Mouse (Mus musculus) forebrain, embryonic 15.5 days (tissue): ENCODE measurements around the gene Olfr705. TPM values are rescaled to one million over a fixed set of nuclear protein-coding genes. Genes with fewer than 3 reads are reported as not detected.
"Not testable (repeated sequence)": the region's sequence is repeated elsewhere in the genome, so short reads cannot be mapped to it uniquely, and the experiment has no call there.

Source experiments
- ATAC-seq: fragments of 200-750 bp; cut with Nextera tagmentation; replicated peaks from 2 replicates; pipeline ENCODE4 v1.8.0; 2017; ENCODE audit warnings: mild to moderate bottlenecking, moderate TSS enrichment, moderate library complexity
- H3K27ac ChIP-seq: fragments of 300-500 bp; sonication (generic); replicated peaks from 2 replicates; pipeline ENCODE4 v1.5.1; 2015; ENCODE audit warnings: mild to moderate bottlenecking, inconsistent platforms
- H3K27me3 ChIP-seq: fragments of 300-500 bp; sonication (generic); 2 replicates; pipeline ENCODE4 v1.6.1; 2015; ENCODE audit warnings: inconsistent platforms
- H3K36me3 ChIP-seq: fragments of 300-500 bp; sonication (generic); 2 replicates; pipeline ENCODE4 v1.6.1; 2015; ENCODE audit warnings: mild to moderate bottlenecking, inconsistent platforms
- H3K4me1 ChIP-seq: fragments of 300-500 bp; sonication (generic); 2 replicates; pipeline ENCODE4 v1.6.1; 2015; ENCODE audit warnings: inconsistent platforms
- H3K4me2 ChIP-seq: fragments of 300-500 bp; sonication (generic); replicated peaks from 2 replicates; pipeline ENCODE4 v1.6.1; 2015; ENCODE audit warnings: mild to moderate bottlenecking, inconsistent platforms
- H3K4me3 ChIP-seq: fragments of 300-500 bp; sonication (generic); 2 replicates; pipeline ENCODE4 v1.5.1; 2015; ENCODE audit warnings: mild to moderate bottlenecking, inconsistent platforms
- H3K9ac ChIP-seq: fragments of 300-500 bp; sonication (generic); replicated peaks from 2 replicates; pipeline ENCODE4 v1.6.1; 2015; ENCODE audit warnings: mild to moderate bottlenecking, inconsistent platforms
- H3K9me3 ChIP-seq: fragments of 300-500 bp; sonication (generic); 2 replicates; pipeline ENCODE4 v1.6.1; 2016; ENCODE audit warnings: inconsistent platforms
- WGBS: fragments of 180-500 bp; shearing (Covaris S2); methylation state at CpG from one replicate; pipeline ENCODE4 v1.1.7; 2015; ENCODE audit warnings: mixed read lengths; 5-methylcytosine and 5-hydroxymethylcytosine counted together
- polyA plus RNA-seq: library from polyadenylated mRNA; unstranded; fragments of >200 nt; fragmentation: Nextera tagmentation; extraction: Ambion mirVana; gene quantifications from 2 replicates; pipeline ENCODE4 v1.2.1, GENCODE M21; 2015

Olfr705 gene
- polyA plus RNA-seq, result not detected in 2 replicates

DNA sequence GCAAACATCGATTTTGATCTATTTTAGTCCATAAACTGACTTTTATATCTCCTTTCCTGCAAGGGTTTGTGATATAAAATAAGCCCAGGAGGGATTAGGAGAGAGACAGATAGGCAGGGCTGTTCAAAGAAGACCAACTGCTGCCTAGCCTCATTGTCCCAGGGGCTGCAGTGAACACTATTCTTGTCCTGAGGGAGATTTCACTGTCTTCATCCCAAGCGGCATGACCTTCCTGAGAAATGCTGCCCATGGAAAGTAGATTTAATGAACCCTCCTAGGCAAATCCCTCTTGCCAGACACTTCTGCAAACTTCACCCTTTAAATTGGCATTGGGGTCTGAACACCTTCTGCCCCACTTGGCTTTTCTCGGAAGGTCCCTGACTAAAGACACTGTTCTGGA is at the start of gene Olfr705:
Olfr705 (minus strand) TSS at position 101 of the 400 bp plus-strand sequence.
- no peak within 1 kb of the TSS for H3K9ac ChIP-seq
- no peak for ATAC-seq
- no peaks in the 10 kb centered on the region for H3K27me3 ChIP-seq
- H3K27ac ChIP-seq, result no peak within 1 kb of the TSS
- H3K4me2 ChIP-seq, result no peak within 1 kb of the TSS
- H3K4me1 ChIP-seq, result no peaks in the 10 kb centered on the region
- no peaks in the 10 kb centered on the region for H3K9me3 ChIP-seq
- H3K36me3 ChIP-seq, result no peaks in the 10 kb centered on the region
- H3K4me3 ChIP-seq, result no peak within 1 kb of the TSS
- WGBS, result 78% methylated on average over 3 of the region's 3 CpGs

DNA sequence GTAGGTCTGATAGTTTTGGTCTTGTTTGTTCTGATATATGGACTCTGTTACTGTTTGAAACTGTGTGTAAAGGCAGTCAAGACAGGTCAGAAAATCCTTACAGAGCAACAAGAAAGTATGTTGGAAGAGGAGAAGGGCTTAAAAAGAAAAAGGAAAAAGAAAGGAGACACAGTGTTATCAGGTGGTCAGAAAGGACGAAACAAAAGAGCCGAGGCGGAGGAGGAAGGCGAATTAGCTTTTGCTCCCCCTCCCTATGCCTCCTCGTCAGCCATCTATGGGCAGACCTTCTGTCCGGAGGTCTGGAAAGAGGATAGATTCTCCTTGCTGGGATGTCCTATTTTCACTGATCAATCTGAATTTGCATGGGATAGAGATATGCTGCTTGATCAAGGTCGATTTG is 44.3 kb upstream of the Olfr705 start:
- not testable (repeated sequence) for H3K9ac ChIP-seq, H3K4me2 ChIP-seq, H3K4me3 ChIP-seq, ATAC-seq, H3K27ac ChIP-seq, H3K4me1 ChIP-seq, H3K27me3 ChIP-seq, H3K36me3 ChIP-seq, H3K9me3 ChIP-seq
- 91% methylated on average over 7 of the region's 7 CpGs for WGBS

DNA sequence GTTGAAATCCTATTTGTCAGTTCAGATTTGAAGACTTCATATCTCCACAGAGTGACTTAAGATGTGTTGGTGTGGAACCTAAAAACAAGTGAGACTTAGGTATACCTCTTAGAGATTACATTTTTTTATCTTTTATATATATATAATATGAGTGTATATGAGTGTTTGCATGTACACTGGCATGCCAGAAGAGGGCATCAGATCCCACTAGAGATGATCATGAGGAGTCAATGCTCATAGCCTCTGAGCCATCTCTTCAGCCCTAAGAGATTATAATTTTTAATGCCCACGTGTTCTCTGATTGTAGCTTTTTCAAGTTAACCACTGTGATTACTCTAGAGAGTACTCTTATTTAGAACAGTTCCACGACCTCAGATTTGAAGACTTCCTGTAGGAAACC is 31.0 kb upstream of the Olfr705 start, which contains the start of gene Olfr1532-ps1:
Olfr1532-ps1 (plus strand) TSS at position 326 of the 400 bp plus-strand sequence.
- Histone ChIP-seq H3K27me3 (no peaks in the 10 kb centered on the region), H3K9me3 (no peaks in the 10 kb centered on the region), H3K4me3 (no peak within 1 kb of the TSS), H3K9ac (no peak within 1 kb of the TSS), H3K4me1 (no peaks in the 10 kb centered on the region), H3K27ac (no peak within 1 kb of the TSS), H3K36me3 (no peaks in the 10 kb centered on the region), H3K4me2 (no peak within 1 kb of the TSS)
- WGBS, result 68% methylated on average over 2 of the region's 2 CpGs
- ATAC-seq, result no peak

DNA sequence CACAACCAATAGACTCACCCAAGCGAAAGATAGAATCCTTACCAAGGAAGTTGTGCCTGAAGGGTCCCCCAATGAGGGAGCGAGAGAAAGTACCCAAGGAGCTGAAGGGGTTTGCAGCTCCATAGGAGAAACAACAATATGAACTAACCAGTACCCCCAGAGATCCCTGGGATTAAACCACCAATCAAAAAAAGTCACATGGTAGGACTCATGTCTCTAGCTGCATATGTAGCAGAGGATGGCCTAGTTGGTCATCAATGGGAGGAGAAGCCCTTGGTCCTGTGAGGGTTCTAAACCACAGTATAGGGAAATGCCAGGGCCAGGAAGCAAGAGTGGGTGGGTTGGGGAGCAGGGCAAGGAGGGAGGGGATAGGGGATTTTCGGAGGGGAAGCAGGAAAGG is 24.4 kb upstream of the Olfr705 start, which contains the start of gene Olfr707:
Olfr707 (minus strand) TSS at position 101 of the 400 bp plus-strand sequence.
- H3K36me3 ChIP-seq, H3K4me3 ChIP-seq, ATAC-seq, H3K27ac ChIP-seq, H3K4me2 ChIP-seq, H3K27me3 ChIP-seq, H3K9me3 ChIP-seq, H3K9ac ChIP-seq, H3K4me1 ChIP-seq: not testable (repeated sequence)
- WGBS, result 85% methylated on average over 3 of the region's 3 CpGs

DNA sequence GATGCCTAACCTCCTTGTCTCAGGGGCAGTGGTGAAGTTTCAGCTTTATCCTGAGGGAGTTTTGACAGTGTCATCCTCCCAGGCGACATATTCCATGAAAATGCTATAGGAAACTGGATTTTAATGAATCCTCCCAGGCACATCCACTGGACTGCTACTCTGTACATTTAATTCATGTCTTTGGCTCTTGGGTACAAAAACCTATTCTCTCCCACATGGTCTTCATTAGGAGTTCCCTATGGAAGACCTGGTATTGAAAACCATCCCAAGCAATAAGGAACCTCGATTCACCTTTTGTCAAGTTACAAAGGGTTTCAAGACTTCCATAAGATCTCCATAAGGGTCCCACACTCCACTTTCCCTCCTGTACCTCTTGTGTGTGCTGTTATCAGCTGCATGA is 11.4 kb upstream of the Olfr705 start, which contains the start of gene Olfr706:
Olfr706 (minus strand) TSS at position 101 of the 400 bp plus-strand sequence.
- ATAC-seq, result no peak
- 85% methylated on average over 2 of the region's 2 CpGs for WGBS

DNA sequence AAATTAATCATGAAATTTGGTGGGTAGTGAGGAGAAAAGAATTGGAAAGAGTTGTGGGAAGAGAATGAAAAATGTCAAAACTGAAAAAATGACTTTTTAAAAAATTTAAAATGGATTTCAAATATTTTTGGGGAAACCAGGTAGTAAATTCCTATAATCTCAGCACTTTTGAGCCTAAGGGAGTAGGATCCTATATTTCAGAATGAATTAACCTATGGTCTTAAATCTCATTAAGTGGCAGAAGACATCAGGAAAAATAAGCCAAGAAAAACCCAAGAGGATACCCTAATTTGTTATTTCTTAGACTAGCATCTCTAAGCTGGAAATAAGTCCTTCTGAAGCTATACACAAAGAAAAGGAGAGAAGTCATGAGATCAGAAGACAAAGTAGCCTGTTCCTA is 13.8 kb downstream of the Olfr705 start, which contains the start of gene Olfr704:
Olfr704 (plus strand) TSS at position 301 of the 400 bp plus-strand sequence.
- ATAC-seq, result no peak
- no peaks in the 10 kb centered on the region for H3K27me3 ChIP-seq

More for the DNA sequence above, 11.4 kb upstream of the Olfr705 start, which contains the start of gene Olfr706:
- no peaks in the 10 kb centered on the region for H3K36me3 ChIP-seq
- H3K4me2 ChIP-seq, result no peak within 1 kb of the TSS
- H3K9ac ChIP-seq, result no peak within 1 kb of the TSS
- no peak within 1 kb of the TSS for H3K4me3 ChIP-seq
- H3K9me3 ChIP-seq, result no peaks in the 10 kb centered on the region
- H3K27ac ChIP-seq, result no peak within 1 kb of the TSS
- H3K27me3 ChIP-seq, result no peaks in the 10 kb centered on the region
- no peaks in the 10 kb centered on the region for H3K4me1 ChIP-seq

DNA sequence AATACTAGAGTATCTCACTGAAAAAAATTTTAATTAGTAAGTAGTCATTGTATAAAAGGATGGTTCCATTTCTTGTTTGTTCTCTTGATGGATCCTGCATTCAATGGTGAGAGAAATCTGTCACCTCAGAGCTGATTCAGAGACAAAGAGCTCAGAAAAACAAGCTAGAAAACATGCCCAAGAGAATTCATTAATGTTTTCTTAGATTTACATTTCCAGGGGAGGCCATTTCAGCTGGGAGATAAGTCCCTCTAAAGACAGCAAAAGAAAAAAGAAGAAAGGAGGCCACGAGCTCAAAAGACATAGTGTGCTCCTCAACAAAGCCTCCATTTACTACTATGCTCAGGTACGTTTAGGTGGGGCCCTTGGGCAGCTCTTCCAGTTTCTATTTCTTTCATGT is 33.6 kb downstream of the Olfr705 start, which contains the start of gene Olfr703:
Olfr703 (plus strand) TSS at position 301 of the 400 bp plus-strand sequence.
- Histone ChIP-seq H3K4me3 (no peak within 1 kb of the TSS), H3K27me3 (no peaks in the 10 kb centered on the region), H3K9me3 (no peaks in the 10 kb centered on the region; the same call in 1 of the 2 replicates), H3K9ac (no peak within 1 kb of the TSS), H3K36me3 (no peaks in the 10 kb centered on the region), H3K27ac (no peak within 1 kb of the TSS), H3K4me1 (no peaks in the 10 kb centered on the region), H3K4me2 (no peak within 1 kb of the TSS)
- ATAC-seq, result no peak
- 73% methylated on average over 2 of the region's 2 CpGs for WGBS

More for the DNA sequence above, 13.8 kb downstream of the Olfr705 start, which contains the start of gene Olfr704:
- H3K27ac ChIP-seq, result no peak within 1 kb of the TSS
- H3K9me3 ChIP-seq, result no peaks in the 10 kb centered on the region
- no peak within 1 kb of the TSS for H3K4me2 ChIP-seq
- H3K36me3 ChIP-seq, result no peaks in the 10 kb centered on the region
- H3K4me3 ChIP-seq, result no peak within 1 kb of the TSS
- H3K9ac ChIP-seq, result no peak within 1 kb of the TSS
- H3K4me1 ChIP-seq, result no peaks in the 10 kb centered on the region

DNA sequence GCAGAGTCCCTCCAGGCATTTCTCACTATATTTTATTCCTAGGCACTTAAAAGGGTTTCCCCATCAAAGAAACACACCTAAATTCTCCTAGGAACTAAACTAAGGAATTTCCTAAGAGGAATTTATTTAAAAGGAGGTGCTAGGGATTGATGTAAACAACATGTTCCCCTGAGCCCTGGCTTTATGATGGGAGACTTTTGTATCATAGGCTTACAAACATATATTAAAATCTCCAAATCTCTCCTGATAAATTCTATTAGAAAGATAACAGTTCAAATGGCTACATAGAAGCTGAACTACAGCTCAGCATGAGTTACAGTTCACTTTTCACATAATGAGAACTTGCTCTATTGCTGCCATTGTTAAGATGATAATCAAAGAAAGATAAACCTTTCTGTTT is 42.9 kb downstream of the Olfr705 start, which contains the start of gene Olfr702:
Olfr702 (minus strand) TSS at position 101 of the 400 bp plus-strand sequence.
- Histone ChIP-seq H3K4me1 (no peaks in the 10 kb centered on the region), H3K9me3 (no peaks in the 10 kb centered on the region)

More for the DNA sequence above, 42.9 kb downstream of the Olfr705 start, which contains the start of gene Olfr702:
- no peak within 1 kb of the TSS for H3K4me3 ChIP-seq
- no peak within 1 kb of the TSS for H3K27ac ChIP-seq
- ATAC-seq, result no peak
- H3K27me3 ChIP-seq, result no peaks in the 10 kb centered on the region
- no peak within 1 kb of the TSS for H3K4me2 ChIP-seq
- H3K36me3 ChIP-seq, result no peaks in the 10 kb centered on the region
- no peak within 1 kb of the TSS for H3K9ac ChIP-seq

Other genes with a start within 250 kb of the Olfr705 start
- gene Olfr693, start 196.3 kb downstream of the Olfr705 start, polyA plus RNA-seq, result not detected in 2 replicates
- not detected in 2 replicates for gene Olfr694, start 185.1 kb downstream of the Olfr705 start, polyA plus RNA-seq
- gene Olfr695, start 160.5 kb downstream of the Olfr705 start, polyA plus RNA-seq, result not detected in 2 replicates
- not detected in 2 replicates for gene Olfr697, start 134.4 kb downstream of the Olfr705 start, polyA plus RNA-seq
- not detected in 2 replicates for gene Olfr698, start 121.5 kb downstream of the Olfr705 start, polyA plus RNA-seq
- gene Olfr699, start 83.7 kb downstream of the Olfr705 start, polyA plus RNA-seq, result not detected in 2 replicates
- gene Olfr700, start 68.1 kb downstream of the Olfr705 start, polyA plus RNA-seq, result not detected in 2 replicates
- not detected in 2 replicates for gene Olfr701, start 62.8 kb downstream of the Olfr705 start, polyA plus RNA-seq
- gene Olfr702, start 43.0 kb downstream of the Olfr705 start, polyA plus RNA-seq, result not detected in 2 replicates
- not detected in 2 replicates for gene Olfr703, start 33.5 kb downstream of the Olfr705 start, polyA plus RNA-seq
- gene Olfr704, start 13.7 kb downstream of the Olfr705 start, polyA plus RNA-seq, result not detected in 2 replicates
- not detected in 2 replicates for gene Olfr706, start 11.3 kb upstream of the Olfr705 start, polyA plus RNA-seq
- gene Olfr707, start 24.4 kb upstream of the Olfr705 start, polyA plus RNA-seq, result not detected in 2 replicates
- not detected in 2 replicates for gene Olfr1532-ps1, start 31.1 kb upstream of the Olfr705 start, polyA plus RNA-seq
- not detected in 2 replicates for gene Olfr709-ps1, start 55.3 kb upstream of the Olfr705 start, polyA plus RNA-seq
- not detected in 2 replicates for gene Olfr710, start 71.4 kb upstream of the Olfr705 start, polyA plus RNA-seq
- gene Olfr6, start 87.0 kb upstream of the Olfr705 start, polyA plus RNA-seq, result not detected in 2 replicates
- not detected in 2 replicates for gene Olfr711, start 98.6 kb upstream of the Olfr705 start, polyA plus RNA-seq
- not detected in 2 replicates for gene Olfr2, start 129.2 kb upstream of the Olfr705 start, polyA plus RNA-seq
- not detected in 2 replicates for gene Olfr713, start 154.3 kb upstream of the Olfr705 start, polyA plus RNA-seq
- not detected in 2 replicates for gene Olfr714, start 194.1 kb upstream of the Olfr705 start, polyA plus RNA-seq
- gene Olfr17, start 216.3 kb upstream of the Olfr705 start, polyA plus RNA-seq, result not detected in 2 replicates
- gene Olfr715b, start 233.5 kb upstream of the Olfr705 start, polyA plus RNA-seq, result not detected in 2 replicates